Mouse (Mus musculus) liver, postnatal 0 days (tissue): ENCODE measurements at regions not wholly inside any gene's neighbourhood (a gene's known extent, or its start where the extent isn't known, plus 50 kb on each side); places are given as distances from the start of the nearest gene placed in this dataset.

Source experiments
- CTCF ChIP-seq: sonication (generic); IDR thresholded peaks from 2 replicates; pipeline ENCODE4 v1.5.1; 2016; ENCODE audit warnings: antibody characterized with exemption, low read depth
- EP300 ChIP-seq: IDR thresholded peaks from 2 replicates; pipeline ENCODE4 v1.6.1; 2016; ENCODE audit warnings: antibody characterized with exemption, low read depth, mild to moderate bottlenecking

- TF ChIP-seq CTCF (peak; percentile 65), EP300 (no peak)
These were observed 84.5 kb upstream of the C9orf72 start for GRCm38 (mm10) chr4:35310396-35310977.
